Mouse (Mus musculus): ENCODE measurements at regions not wholly inside any gene's neighbourhood (a gene's known extent, or its start where the extent isn't known, plus 50 kb on each side); places are given as distances from the start of the nearest gene placed in this dataset.

- Histone ChIP-seq H3K4me2 (replicated peaks) (no peak overlapping the region), H3K4me3 (no peak overlapping the region), H3K4me1 (no peaks in the 10 kb centered on the region), H3K27me3 (no peaks in the 10 kb centered on the region), H3K9me3 (no peaks in the 10 kb centered on the region), H3K36me3 (no peaks in the 10 kb centered on the region), H3K27ac (no peak overlapping the region), H3K9ac (no peak overlapping the region)
- 55% methylated on average over 3 of the region's 3 CpGs for WGBS
- no peak for ATAC-seq (ENCODE audit: low FRiP score, low read depth)
Measured at GRCm38 (mm10) chr2:79532610-79533160, 76.1 kb upstream of the Cerkl start.

- WGBS, result 81% methylated on average over 5 of the region's 5 CpGs
- ATAC-seq (ENCODE audit: low FRiP score, low read depth), result no peak
Measured at GRCm38 (mm10) chr2:79537126-79537875, 80.7 kb upstream of the Cerkl start.

GRCm38 (mm10) chr2:79540384-79540783, 83.8 kb upstream of the Cerkl start:
- Histone ChIP-seq H3K4me2 (replicated peaks) (no peak overlapping the region), H3K4me1 (peaks cover 10% of the 10 kb centered on the region; the same call in 1 of the 2 replicates), H3K27ac (no peak overlapping the region), H3K9me3 (no peaks in the 10 kb centered on the region), H3K27me3 (no peaks in the 10 kb centered on the region), H3K36me3 (no peaks in the 10 kb centered on the region), H3K4me3 (no peak overlapping the region), H3K9ac (no peak overlapping the region)
- ATAC-seq (ENCODE audit: low FRiP score, low read depth), result no peak
- WGBS, result 90% methylated on average over 8 of the region's 8 CpGs

More at GRCm38 (mm10) chr2:79537126-79537875, 80.7 kb upstream of the Cerkl start:
- Histone ChIP-seq H3K36me3 (no peaks in the 10 kb centered on the region), H3K9ac (no peak overlapping the region), H3K9me3 (no peaks in the 10 kb centered on the region), H3K27ac (no peak overlapping the region), H3K4me3 (no peak overlapping the region), H3K4me2 (replicated peaks) (no peak overlapping the region), H3K4me1 (0 out of 2 replicates have a peak, but pooled peaks cover 5% of the 10 kb centered on the region), H3K27me3 (no peaks in the 10 kb centered on the region)

- ATAC-seq (ENCODE audit: low FRiP score, low read depth), result no peak
- no peaks in the 10 kb centered on the region for H3K9me3 ChIP-seq
- 61% methylated on average over 6 of the region's 6 CpGs for whole genome bisulfite sequencing
- H3K27ac ChIP-seq, result no peak overlapping the region
- peaks cover 10% of the 10 kb centered on the region; the same call in 1 of the 2 replicates for H3K4me1 ChIP-seq
- H3K9ac ChIP-seq, result no peak overlapping the region
- H3K27me3 ChIP-seq, result no peaks in the 10 kb centered on the region
- no peaks in the 10 kb centered on the region for H3K36me3 ChIP-seq
- no peak overlapping the region for H3K4me3 ChIP-seq
- H3K4me2 ChIP-seq (replicated peaks), result no peak overlapping the region
Measured at GRCm38 (mm10) chr2:79542191-79542980, 85.8 kb upstream of the Cerkl start.

- Histone ChIP-seq H3K9me3 (no peaks in the 10 kb centered on the region), H3K9ac (no peak overlapping the region), H3K36me3 (no peaks in the 10 kb centered on the region), H3K4me3 (no peak overlapping the region), H3K4me2 (replicated peaks) (no peak overlapping the region), H3K27me3 (no peaks in the 10 kb centered on the region), H3K4me1 (peaks cover 5% of the 10 kb centered on the region; the same call in 1 of the 2 replicates), H3K27ac (no peak overlapping the region)
- WGBS, result 74% methylated on average over 5 of the region's 5 CpGs
- no peak for ATAC-seq (ENCODE audit: low FRiP score, low read depth)
Measured at GRCm38 (mm10) chr2:79543456-79543855, 86.9 kb upstream of the Cerkl start.

GRCm38 (mm10) chr2:79543948-79544792, 87.6 kb upstream of the Cerkl start:
- Histone ChIP-seq H3K9me3 (no peaks in the 10 kb centered on the region), H3K27ac (no peak overlapping the region), H3K4me1 (peaks cover 5% of the 10 kb centered on the region; the same call in 1 of the 2 replicates), H3K36me3 (no peaks in the 10 kb centered on the region), H3K9ac (no peak overlapping the region), H3K27me3 (no peaks in the 10 kb centered on the region), H3K4me3 (no peak overlapping the region), H3K4me2 (replicated peaks) (no peak overlapping the region)
- WGBS, result 84% methylated on average over 8 of the region's 8 CpGs
- ATAC-seq (ENCODE audit: low FRiP score, low read depth), result no peak

GRCm38 (mm10) chr2:79544793-79545260, 88.2 kb upstream of the Cerkl start:
- no peaks in the 10 kb centered on the region for H3K36me3 ChIP-seq
- no peak overlapping the region for H3K4me3 ChIP-seq
- H3K9ac ChIP-seq, result no peak overlapping the region
- no peak overlapping the region for H3K4me2 ChIP-seq (replicated peaks)
- peaks cover 12% of the 10 kb centered on the region for H3K4me1 ChIP-seq
- H3K27ac ChIP-seq, result no peak overlapping the region
- H3K27me3 ChIP-seq, result no peaks in the 10 kb centered on the region
- 62% methylated on average over 4 of the region's 4 CpGs for WGBS
- no peaks in the 10 kb centered on the region for H3K9me3 ChIP-seq
- no peak for ATAC-seq (ENCODE audit: low FRiP score, low read depth)

GRCm38 (mm10) chr2:79546206-79546605, 88.9 kb upstream of the Itprid2 start:
- H3K4me3 ChIP-seq, result no peak overlapping the region
- peaks cover 18% of the 10 kb centered on the region for H3K4me1 ChIP-seq
- WGBS, result 89% methylated on average over 4 of the region's 4 CpGs

GRCm38 (mm10) chr2:79547284-79547683, 87.9 kb upstream of the Itprid2 start:
- peaks cover 18% of the 10 kb centered on the region for H3K4me1 ChIP-seq
- ATAC-seq (ENCODE audit: low FRiP score, low read depth), result no peak

More at GRCm38 (mm10) chr2:79546206-79546605, 88.9 kb upstream of the Itprid2 start:
- H3K9ac ChIP-seq, result no peak overlapping the region
- no peak overlapping the region for H3K4me2 ChIP-seq (replicated peaks)
- H3K36me3 ChIP-seq, result no peaks in the 10 kb centered on the region
- H3K27ac ChIP-seq, result no peak overlapping the region
- H3K27me3 ChIP-seq, result no peaks in the 10 kb centered on the region
- no peak for ATAC-seq (ENCODE audit: low FRiP score, low read depth)
- no peaks in the 10 kb centered on the region for H3K9me3 ChIP-seq

GRCm38 (mm10) chr2:79548039-79548600, 87.0 kb upstream of the Itprid2 start:
- H3K4me1 ChIP-seq, result peaks cover 18% of the 10 kb centered on the region
- H3K27ac ChIP-seq, result no peak overlapping the region
- H3K27me3 ChIP-seq, result no peaks in the 10 kb centered on the region
- ATAC-seq (ENCODE audit: low FRiP score, low read depth), result no peak
- H3K9me3 ChIP-seq, result no peaks in the 10 kb centered on the region
- no peak overlapping the region for H3K4me2 ChIP-seq (replicated peaks)
- H3K4me3 ChIP-seq, result no peak overlapping the region
- no peaks in the 10 kb centered on the region for H3K36me3 ChIP-seq
- WGBS, result 73% methylated on average over 8 of the region's 8 CpGs
- H3K9ac ChIP-seq, result no peak overlapping the region

More at GRCm38 (mm10) chr2:79547284-79547683, 87.9 kb upstream of the Itprid2 start:
- H3K27ac ChIP-seq, result no peak overlapping the region
- no peak overlapping the region for H3K4me3 ChIP-seq
- WGBS, result 77% methylated on average over 3 of the region's 3 CpGs
- H3K9me3 ChIP-seq, result no peaks in the 10 kb centered on the region
- no peaks in the 10 kb centered on the region for H3K36me3 ChIP-seq
- H3K27me3 ChIP-seq, result no peaks in the 10 kb centered on the region
- H3K4me2 ChIP-seq (replicated peaks), result no peak overlapping the region
- H3K9ac ChIP-seq, result no peak overlapping the region

- peak; percentile 71 for ATAC-seq (ENCODE audit: low FRiP score, low read depth)
- peak overlapping the region; percentile 72; the same call in 1 of the 2 replicates for H3K27ac ChIP-seq
Measured at GRCm38 (mm10) chr2:79549781-79550180, 85.4 kb upstream of the Itprid2 start.

More at GRCm38 (mm10) chr2:79549781-79550180, 85.4 kb upstream of the Itprid2 start:
- Histone ChIP-seq H3K27me3 (no peaks in the 10 kb centered on the region), H3K4me2 (replicated peaks) (no peak overlapping the region), H3K36me3 (no peaks in the 10 kb centered on the region), H3K4me1 (peaks cover 17% of the 10 kb centered on the region), H3K4me3 (no peak overlapping the region), H3K9me3 (no peaks in the 10 kb centered on the region), H3K9ac (no peak overlapping the region)
- 29% methylated on average over 3 of the region's 3 CpGs for WGBS
